Mouse (Mus musculus) C2C12 (cell line): ENCODE data around the gene Map4k3. TPM values are rescaled to one million over a fixed set of nuclear protein-coding genes. Genes with fewer than 3 reads are reported as not detected.

Experiments used
- H3K27me3 ChIP-seq: one replicate; pipeline ENCODE4 v1.6.1; 2011; ENCODE audit not compliant: control insufficient read depth, insufficient read depth, insufficient read length
- H3K36me3 ChIP-seq: one replicate; pipeline ENCODE4 v1.6.1; 2011; ENCODE audit not compliant: control insufficient read depth, insufficient read depth
- H3K4me3 ChIP-seq: one replicate; pipeline ENCODE4 v1.5.1; 2011; ENCODE audit warnings: mild to moderate bottlenecking, control low read depth; ENCODE audit not compliant: poor library complexity, insufficient read depth, severe bottlenecking
- H3K79me2 ChIP-seq: one replicate; pipeline ENCODE4 v1.6.1; 2011; ENCODE audit not compliant: control insufficient read depth, insufficient read depth
- H3K79me3 ChIP-seq: one replicate; pipeline ENCODE4 v1.6.1; 2011; ENCODE audit warnings: low read depth, control low read depth
- H3ac ChIP-seq: one replicate; pipeline ENCODE3; 2011; ENCODE audit warnings: low read depth; ENCODE audit not compliant: control insufficient read depth, insufficient read length
- CEBPB ChIP-seq: IDR thresholded peaks from one replicate; pipeline ENCODE4 v1.6.1; 2011; ENCODE audit warnings: low read depth, mild to moderate bottlenecking, control low read depth, moderate library complexity
- CTCF ChIP-seq: IDR thresholded peaks from one replicate; pipeline ENCODE4 v1.5.1; 2011; ENCODE audit not compliant: control insufficient read depth, insufficient read depth, insufficient read length
- FOSL1 ChIP-seq: IDR thresholded peaks from one replicate; pipeline ENCODE4 v1.8.0; 2011; ENCODE audit warnings: mild to moderate bottlenecking, low read length; ENCODE audit not compliant: poor library complexity, insufficient read depth, severe bottlenecking
- MAX ChIP-seq: IDR thresholded peaks from one replicate; pipeline ENCODE4 v1.6.1; 2011; ENCODE audit warnings: mild to moderate bottlenecking, control low read depth
- MYOD1 ChIP-seq: IDR thresholded peaks from one replicate; pipeline ENCODE4 v1.6.1; 2011; ENCODE audit warnings: low read depth; ENCODE audit not compliant: control insufficient read depth, insufficient read length
- MYOG ChIP-seq: IDR thresholded peaks from one replicate; pipeline ENCODE4 v1.6.1; 2011; ENCODE audit not compliant: control insufficient read depth, insufficient read length; ENCODE audit errors: extremely low read depth
- USF1 ChIP-seq: IDR thresholded peaks from one replicate; pipeline ENCODE4 v1.6.1; 2011; ENCODE audit warnings: low read depth, mild to moderate bottlenecking, control low read depth, moderate library complexity
- polyA plus RNA-seq: library from polyadenylated mRNA; unstranded; fragments of >200 nt; fragmentation: generic; extraction: Trizol; gene quantifications from one replicate; pipeline ENCODE4 v1.2.1, GENCODE M21; 2012; ENCODE audit warnings: missing spikeins

Map4k3 gene
- polyA plus RNA-seq, 1 experiment, result 3.0 TPM

GRCm38 (mm10) chr17:80663623-80664022 lies 64.7 kb downstream of the Map4k3 start:
- TF ChIP-seq FOSL1, result no peak
- no peak for TF ChIP-seq CEBPB

DNA sequence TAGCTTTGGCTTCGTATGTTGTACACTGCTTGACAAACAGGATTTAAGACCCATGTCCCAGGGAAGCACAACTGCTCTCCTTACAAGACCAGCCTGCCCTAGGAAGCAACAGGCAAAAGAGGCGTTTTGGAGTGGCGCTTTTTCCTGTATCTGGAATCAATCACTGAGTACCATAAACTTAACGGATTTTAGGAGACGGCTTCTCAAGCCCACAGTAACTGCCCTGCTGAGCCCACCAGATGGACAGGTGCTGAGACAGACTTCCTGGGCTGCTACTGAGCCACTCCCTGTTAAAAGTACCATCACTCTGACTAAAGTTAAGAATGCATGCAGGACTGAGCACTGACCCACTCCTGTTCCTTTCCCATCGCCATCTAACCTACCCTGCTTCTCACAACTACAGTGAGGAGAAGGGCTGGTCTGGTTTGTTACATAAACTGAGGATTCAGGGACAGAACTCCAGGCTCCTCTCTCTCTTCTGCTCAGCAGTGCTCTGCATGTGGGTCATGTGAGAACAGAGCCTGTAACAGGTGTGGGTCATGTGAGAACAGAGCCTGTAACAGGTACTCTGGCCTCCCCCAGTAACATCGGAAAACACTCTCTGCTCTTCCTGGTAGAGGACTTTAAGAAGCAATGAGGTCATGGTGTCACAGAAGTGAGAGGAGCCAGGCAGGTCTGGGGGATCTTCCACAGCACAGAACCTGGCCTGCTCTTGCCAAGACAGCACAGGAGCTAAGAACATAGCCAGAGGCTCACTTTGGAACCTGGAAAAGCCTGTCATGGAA lies 65.3 kb downstream of the Map4k3 start:
- Histone ChIP-seq H3K4me3 (no peak overlapping the region), H3K79me3 (no peaks in the 10 kb centered on the region), H3K79me2 (no peaks in the 10 kb centered on the region), H3ac (no peak overlapping the region), H3K27me3 (no peaks in the 10 kb centered on the region), H3K36me3 (no peaks in the 10 kb centered on the region)
- TF ChIP-seq MYOG, result no peak
- no peak for TF ChIP-seq CTCF
- no peak for TF ChIP-seq MYOD1
- no peak for TF ChIP-seq USF1
- no peak for TF ChIP-seq MAX
- no peak for TF ChIP-seq FOSL1
- no peak for TF ChIP-seq CEBPB

More at GRCm38 (mm10) chr17:80663623-80664022, 64.7 kb downstream of the Map4k3 start:
- no peak overlapping the region for H3ac ChIP-seq
- no peaks in the 10 kb centered on the region for H3K79me2 ChIP-seq
- H3K27me3 ChIP-seq, result no peaks in the 10 kb centered on the region
- H3K36me3 ChIP-seq, result no peaks in the 10 kb centered on the region
- H3K79me3 ChIP-seq, result no peaks in the 10 kb centered on the region
- no peak overlapping the region for H3K4me3 ChIP-seq

DNA sequence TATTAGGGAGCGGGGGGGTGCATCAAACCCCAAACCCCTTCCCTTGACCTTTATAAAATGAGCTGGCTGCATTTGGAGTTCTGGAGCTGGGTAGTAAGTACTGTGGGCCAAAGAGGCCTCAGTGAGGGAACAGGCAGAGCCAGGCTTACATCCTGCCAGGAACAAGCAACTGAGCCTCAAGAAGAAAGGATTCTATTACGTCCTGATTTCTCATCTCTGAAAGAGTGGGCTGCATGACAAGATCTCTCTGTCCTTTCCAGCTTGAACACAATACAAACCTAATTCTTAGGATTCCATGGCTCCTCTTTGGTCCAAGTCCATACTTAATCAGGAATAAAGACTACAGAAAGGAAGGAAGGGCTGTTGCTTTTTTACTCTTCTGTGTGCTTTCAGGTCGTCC lies 66.4 kb downstream of the Map4k3 start:
- H3K27me3 ChIP-seq, result no peaks in the 10 kb centered on the region
- no peak overlapping the region for H3K4me3 ChIP-seq
- no peak overlapping the region for H3ac ChIP-seq
- TF ChIP-seq MAX (no peak), USF1 (no peak), MYOG (no peak), FOSL1 (no peak), MYOD1 (no peak), CTCF (no peak), CEBPB (no peak)
- no peaks in the 10 kb centered on the region for H3K79me2 ChIP-seq
- no peaks in the 10 kb centered on the region for H3K36me3 ChIP-seq
- no peaks in the 10 kb centered on the region for H3K79me3 ChIP-seq

- Histone ChIP-seq H3K4me3 (no peak overlapping the region), H3ac (no peak overlapping the region), H3K36me3 (no peaks in the 10 kb centered on the region), H3K79me2 (no peaks in the 10 kb centered on the region), H3K79me3 (no peaks in the 10 kb centered on the region), H3K27me3 (no peaks in the 10 kb centered on the region)
- no peak for TF ChIP-seq CEBPB
- TF ChIP-seq MAX, result no peak
- TF ChIP-seq MYOD1, result no peak
- no peak for TF ChIP-seq MYOG
- TF ChIP-seq FOSL1, result no peak
- no peak for TF ChIP-seq CTCF
- TF ChIP-seq USF1, result no peak
These were observed 67.4 kb downstream of the Map4k3 start for GRCm38 (mm10) chr17:80660707-80661380.

DNA sequence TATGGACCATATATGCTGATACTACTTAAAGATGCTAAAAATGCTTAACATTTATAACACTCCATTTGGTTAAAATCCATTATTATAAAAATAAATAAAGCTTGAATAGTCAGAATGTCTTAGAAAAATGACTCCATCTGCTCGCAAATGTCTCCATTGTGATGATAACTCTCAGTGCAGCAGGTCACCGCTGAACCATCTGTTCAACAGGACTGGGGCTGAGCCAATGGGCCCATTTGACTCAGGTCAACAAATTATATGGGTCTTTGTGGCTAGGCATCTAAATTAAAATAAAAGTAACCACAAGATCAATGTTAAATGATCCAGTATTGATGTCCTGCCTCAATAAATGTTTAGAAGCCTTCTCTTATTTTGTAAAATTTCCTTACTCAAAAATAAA lies 68.1 kb downstream of the Map4k3 start:
- TF ChIP-seq MAX (no peak), CEBPB (no peak), CTCF (no peak), MYOG (no peak), MYOD1 (no peak), USF1 (no peak), FOSL1 (no peak)
- H3K36me3 ChIP-seq, result no peaks in the 10 kb centered on the region
- no peaks in the 10 kb centered on the region for H3K79me3 ChIP-seq
- H3K79me2 ChIP-seq, result no peaks in the 10 kb centered on the region
- H3ac ChIP-seq, result no peak overlapping the region
- no peak overlapping the region for H3K4me3 ChIP-seq
- H3K27me3 ChIP-seq, result no peaks in the 10 kb centered on the region

- H3K4me3 ChIP-seq, result no peak overlapping the region
- no peaks in the 10 kb centered on the region for H3K27me3 ChIP-seq
- no peak overlapping the region for H3ac ChIP-seq
- no peaks in the 10 kb centered on the region for H3K79me3 ChIP-seq
- H3K36me3 ChIP-seq, result no peaks in the 10 kb centered on the region
- H3K79me2 ChIP-seq, result no peaks in the 10 kb centered on the region
- TF ChIP-seq USF1 (no peak), CTCF (no peak), CEBPB (no peak), MYOG (no peak), FOSL1 (no peak)
These were observed 68.5 kb downstream of the Map4k3 start for GRCm38 (mm10) chr17:80659821-80660220.
